Mouse (Mus musculus) CH12.LX (cell line): ENCODE data around the gene Tmem30c. TPM values are rescaled to one million over a fixed set of nuclear protein-coding genes. Genes with fewer than 3 reads are reported as not detected.

Experiments used
- DNase-seq: peaks from one replicate; pipeline ENCODE4 v3.0.0-alpha.2; 2013; ENCODE audit errors: extremely low read depth
- H3K27ac ChIP-seq: 2 replicates; pipeline ENCODE4 v1.5.1; 2012; ENCODE audit warnings: low read depth, mild to moderate bottlenecking, control low read depth, moderate library complexity; ENCODE audit not compliant: insufficient read depth
- H3K27me3 ChIP-seq: replicated peaks from 2 replicates; pipeline ENCODE3; 2012; ENCODE audit warnings: inconsistent platforms
- H3K36me3 ChIP-seq, 2 experiments: replicated peaks in 1 of 2; 2 replicates each; pipeline versions ENCODE3 to v1.6.1; 2012; ENCODE audit warnings: inconsistent platforms in 1 of 2, low read length in 1 of 2, mild to moderate bottlenecking in 1 of 2, mixed read lengths in 1 of 2, moderate library complexity in 1 of 2; ENCODE audit not compliant: control insufficient read depth in 1 of 2, insufficient read depth in 1 of 2
- H3K4me1 ChIP-seq, 2 experiments: 2 replicates each; pipeline ENCODE4 v1.6.1; 2012; ENCODE audit warnings: inconsistent platforms in 1 of 2, moderate library complexity in 1 of 2; ENCODE audit not compliant: insufficient read depth in 2 of 2, control insufficient read depth in 1 of 2
- H3K4me2 ChIP-seq: 2 replicates; pipeline ENCODE4 v1.6.1; 2012; ENCODE audit warnings: low read depth, mild to moderate bottlenecking, control low read depth; ENCODE audit not compliant: poor library complexity, insufficient read depth, severe bottlenecking
- H3K4me3 ChIP-seq, 3 experiments: fragments of 150-350 bp in 1 of 3; sonication (generic) in 1 of 3; replicated peaks in 1 of 3; 2 replicates each; pipeline versions ENCODE3 to v1.5.1; 2011 to 2012; ENCODE audit warnings: low read depth in 2 of 3, low read length in 2 of 3, mild to moderate bottlenecking in 2 of 3, moderate library complexity in 2 of 3, control low read depth in 1 of 3, improper control_type of control experiment in 1 of 3, inconsistent platforms in 1 of 3, mixed read lengths in 1 of 3; ENCODE audit not compliant: poor library complexity in 1 of 3
- H3K79me2 ChIP-seq: replicated peaks from 2 replicates; pipeline ENCODE4 v1.6.1; 2012; ENCODE audit warnings: mild to moderate bottlenecking, moderate library complexity; ENCODE audit not compliant: control insufficient read depth, poor library complexity, insufficient read depth, severe bottlenecking; ENCODE audit errors: extremely low read depth
- H3K9ac ChIP-seq: 2 replicates; pipeline ENCODE4 v1.6.1; 2012; ENCODE audit warnings: low read depth, mild to moderate bottlenecking, control low read depth, moderate library complexity; ENCODE audit not compliant: insufficient read depth
- H3K9me3 ChIP-seq: replicated peaks from 2 replicates; pipeline ENCODE3; 2012; ENCODE audit warnings: low read length, inconsistent platforms, mixed read lengths
- BHLHE40 ChIP-seq: IDR thresholded peaks from 2 replicates; pipeline ENCODE4 v1.6.1; 2011; ENCODE audit warnings: mild to moderate bottlenecking, low read depth, low read length, improper control_type of control experiment
- CHD1 ChIP-seq: IDR thresholded peaks from 2 replicates; pipeline ENCODE4 v1.6.1; 2012; ENCODE audit warnings: low read depth, low read length, improper control_type of control experiment, inconsistent platforms
- CHD2 ChIP-seq: IDR thresholded peaks from 2 replicates; pipeline ENCODE4 v1.6.1; 2011; ENCODE audit warnings: low read length, improper control_type of control experiment
- CTCF ChIP-seq, 2 experiments: IDR thresholded peaks in 1 of 2; conservative IDR thresholded peaks in 1 of 2; 2 replicates each; pipeline ENCODE4 v1.5.1; 2011 to 2012; ENCODE audit warnings: low read depth in 2 of 2, low read length in 2 of 2, improper control_type of control experiment in 1 of 2, inconsistent platforms in 1 of 2, mild to moderate bottlenecking in 1 of 2, moderate library complexity in 1 of 2
- E2F4 ChIP-seq: IDR thresholded peaks from 2 replicates; pipeline ENCODE4 v1.6.1; 2011; ENCODE audit warnings: low read depth, low read length, improper control_type of control experiment; ENCODE audit not compliant: insufficient replicate concordance
- ELF1 ChIP-seq: IDR thresholded peaks from 2 replicates; pipeline ENCODE4 v1.6.1; 2014; ENCODE audit warnings: low read depth, mild to moderate bottlenecking, inconsistent platforms, low read length, improper control_type of control experiment
- EP300 ChIP-seq: IDR thresholded peaks from 2 replicates; pipeline ENCODE4 v1.6.1; 2011; ENCODE audit warnings: low read length, improper control_type of control experiment
- ETS1 ChIP-seq: conservative IDR thresholded peaks from 2 replicates; pipeline ENCODE4 v1.6.1; 2012; ENCODE audit warnings: low read depth, mild to moderate bottlenecking, inconsistent platforms, low read length, improper control_type of control experiment, moderate library complexity
- GABPA ChIP-seq: IDR thresholded peaks from 2 replicates; pipeline ENCODE4 v1.6.1; 2012; ENCODE audit warnings: low read depth, low read length, improper control_type of control experiment, inconsistent platforms; ENCODE audit not compliant: insufficient replicate concordance
- HCFC1 ChIP-seq: IDR thresholded peaks from 2 replicates; pipeline ENCODE4 v1.6.1; 2012; ENCODE audit warnings: low read depth, mild to moderate bottlenecking, inconsistent platforms, low read length, improper control_type of control experiment
- IRF4 ChIP-seq: IDR thresholded peaks from 2 replicates; pipeline ENCODE4 v1.6.1; 2014; ENCODE audit warnings: low read depth, mild to moderate bottlenecking, inconsistent platforms, low read length, improper control_type of control experiment
- JUN ChIP-seq: IDR thresholded peaks from 2 replicates; pipeline ENCODE4 v1.6.1; 2011; ENCODE audit warnings: low read depth, mild to moderate bottlenecking, low read length, improper control_type of control experiment, moderate library complexity; ENCODE audit not compliant: insufficient read depth
- JUND ChIP-seq: conservative IDR thresholded peaks from 2 replicates; pipeline ENCODE4 v1.6.1; 2011; ENCODE audit warnings: low read depth, low read length, improper control_type of control experiment
- KAT2A ChIP-seq: IDR thresholded peaks from 2 replicates; pipeline ENCODE4 v1.6.1; 2012; ENCODE audit warnings: low read length, improper control_type of control experiment, inconsistent platforms; ENCODE audit not compliant: insufficient replicate concordance
- MAFK ChIP-seq: IDR thresholded peaks from 2 replicates; pipeline ENCODE4 v1.6.1; 2011; ENCODE audit warnings: low read length, improper control_type of control experiment; ENCODE audit not compliant: insufficient replicate concordance
- MAX ChIP-seq: IDR thresholded peaks from 2 replicates; pipeline ENCODE4 v1.6.1; 2011; ENCODE audit warnings: low read length, improper control_type of control experiment
- MAZ ChIP-seq: IDR thresholded peaks from 2 replicates; pipeline ENCODE4 v1.6.1; 2012; ENCODE audit warnings: low read depth, mild to moderate bottlenecking, inconsistent platforms, low read length, improper control_type of control experiment, moderate library complexity
- MEF2A ChIP-seq: IDR thresholded peaks from 2 replicates; pipeline ENCODE4 v1.6.1; 2014; ENCODE audit warnings: low read depth, mild to moderate bottlenecking, inconsistent platforms, low read length, improper control_type of control experiment, borderline replicate concordance
- MXI1 ChIP-seq: IDR thresholded peaks from 2 replicates; pipeline ENCODE4 v1.6.1; 2011; ENCODE audit warnings: mild to moderate bottlenecking, low read depth, low read length, improper control_type of control experiment
- MYC ChIP-seq: IDR thresholded peaks from 2 replicates; pipeline ENCODE4 v1.6.1; 2011; ENCODE audit warnings: low read depth, mild to moderate bottlenecking, improper control_type of control experiment, low read length
- NELFE ChIP-seq: IDR thresholded peaks from 2 replicates; pipeline ENCODE4 v1.6.1; 2011; ENCODE audit warnings: low read depth, low read length, improper control_type of control experiment
- NRF1 ChIP-seq: IDR thresholded peaks from 2 replicates; pipeline ENCODE4 v1.6.1; 2014; ENCODE audit warnings: low read depth, mild to moderate bottlenecking, inconsistent platforms, low read length, improper control_type of control experiment, moderate library complexity
- PAX5 ChIP-seq: IDR thresholded peaks from 2 replicates; pipeline ENCODE4 v1.6.1; 2012; ENCODE audit warnings: low read length, inconsistent platforms, mixed read lengths
- POLR2A ChIP-seq: IDR thresholded peaks from 2 replicates; pipeline ENCODE4 v1.6.1; 2011; ENCODE audit warnings: low read depth, mild to moderate bottlenecking, improper control_type of control experiment, low read length
- POLR2AphosphoS2 ChIP-seq: IDR thresholded peaks from 2 replicates; pipeline ENCODE4 v1.6.1; 2011; ENCODE audit warnings: low read depth, low read length, improper control_type of control experiment
- RAD21 ChIP-seq: IDR thresholded peaks from 2 replicates; pipeline ENCODE4 v1.6.1; 2011; ENCODE audit warnings: low read depth, mild to moderate bottlenecking, low read length, improper control_type of control experiment, moderate library complexity
- RCOR1 ChIP-seq: conservative IDR thresholded peaks from 2 replicates; pipeline ENCODE4 v1.6.1; 2012; ENCODE audit warnings: low read depth, mild to moderate bottlenecking, inconsistent platforms, low read length, improper control_type of control experiment
- SIN3A ChIP-seq: IDR thresholded peaks from 2 replicates; pipeline ENCODE4 v1.6.1; 2012; ENCODE audit warnings: low read length, improper control_type of control experiment, inconsistent platforms
- SMC3 ChIP-seq: IDR thresholded peaks from 2 replicates; pipeline ENCODE4 v1.6.1; 2011; ENCODE audit warnings: low read depth, low read length, improper control_type of control experiment
- TBP ChIP-seq: conservative IDR thresholded peaks from 2 replicates; pipeline ENCODE4 v1.6.1; 2011; ENCODE audit warnings: low read depth, low read length, improper control_type of control experiment
- TCF12 ChIP-seq: IDR thresholded peaks from 2 replicates; pipeline ENCODE4 v1.6.1; 2014; ENCODE audit warnings: low read depth, mild to moderate bottlenecking, inconsistent platforms, low read length, improper control_type of control experiment
- UBTF ChIP-seq: IDR thresholded peaks from 2 replicates; pipeline ENCODE4 v1.6.1; 2012; ENCODE audit warnings: low read depth, mild to moderate bottlenecking, inconsistent platforms, low read length, improper control_type of control experiment, moderate library complexity
- USF1 ChIP-seq: IDR thresholded peaks from 2 replicates; pipeline ENCODE4 v1.6.1; 2014; ENCODE audit warnings: low read depth, mild to moderate bottlenecking, inconsistent platforms, low read length, improper control_type of control experiment
- USF2 ChIP-seq: conservative IDR thresholded peaks from 2 replicates; pipeline ENCODE4 v1.6.1; 2011; ENCODE audit warnings: low read depth, low read length, improper control_type of control experiment
- ZC3H11A ChIP-seq: IDR thresholded peaks from 2 replicates; pipeline ENCODE4 v1.6.1; 2012; ENCODE audit warnings: low read depth, mild to moderate bottlenecking, inconsistent platforms, low read length, improper control_type of control experiment
- ZKSCAN1 ChIP-seq: IDR thresholded peaks from 2 replicates; pipeline ENCODE4 v1.6.1; 2012; ENCODE audit warnings: low read depth, inconsistent platforms, low read length, improper control_type of control experiment, borderline replicate concordance
- ZMIZ1 ChIP-seq: IDR thresholded peaks from 2 replicates; pipeline ENCODE4 v1.6.1; 2012; ENCODE audit warnings: low read depth, mild to moderate bottlenecking, inconsistent platforms, low read length, improper control_type of control experiment
- ZNF384 ChIP-seq: IDR thresholded peaks from 2 replicates; pipeline ENCODE4 v1.6.1; 2012; ENCODE audit warnings: low read depth, low read length, improper control_type of control experiment, inconsistent platforms
- dilution Hi-C: fragments of 300-500 bp; cut with MboI; formaldehyde crosslinking; loops from 2 replicates; pipeline ENCODE4 v1.14.3; 2020; ENCODE audit warnings: low sequenced_read_pairs; ENCODE audit not compliant: extremely low pct_unique_long_range_greater_than_20kb, extremely low pct_ligation_motif_present
- in situ Hi-C: fragments of 300-500 bp; cut with MboI; formaldehyde crosslinking; loops from 3 replicates; pipeline ENCODE4 v1.14.3; 2019; ENCODE audit warnings: low sequenced_read_pairs, low pct_ligation_motif_present, low pct_unique_long_range_greater_than_20kb, mixed read lengths
- polyA plus RNA-seq: library from polyadenylated mRNA; unstranded; fragments of >175 nt; gene quantifications from 2 replicates; pipeline ENCODE4 v1.2.1, GENCODE M21; 2012; ENCODE audit warnings: low read depth; ENCODE audit not compliant: insufficient read length
- total RNA-seq, 2 experiments: library from RNA; depleted of rRNA; stranded (reverse); fragments of 300-350 nt in 1 of 2; fragments of >200 nt in 1 of 2; gene quantifications; 2 replicates each; pipeline ENCODE4 v1.2.3; 2012 to 2014

The Tmem30c gene
- total and polyA plus RNA-seq, 3 experiments: 0.07 to 0.16 TPM; not detected in 1

- Histone ChIP-seq H3K27ac (no peak overlapping the region), H3K27me3 (peaks cover 2% of the 10 kb centered on the region), H3K9me3 (no peaks in the 10 kb centered on the region), H3K79me2 (no peaks in the 10 kb centered on the region), H3K4me2 (peak overlapping the region; percentile 60), H3K36me3 (no peaks in the 10 kb centered on the region), H3K9ac (no peak overlapping the region), H3K4me1 (peaks cover 5 to 18% of the 10 kb centered on the region in 2 experiments; a peak in 3 of 4 replicates), H3K4me3 (no peak overlapping the region)
- TF ChIP-seq MAZ (no peak), UBTF (no peak), POLR2A (no peak), CTCF (conservative IDR thresholded peaks at IDR 0.05 in 1 of 2, IDR thresholded peaks at IDR 0.05 in 1 of 2; ENCODE audit: low read depth in 2 of 2, low read length in 2 of 2) (peak; percentile 74 to 98), SMC3 (peak; percentile 99), RCOR1 (no peak), MXI1 (no peak; the same call in 1 of the 2 replicates), PAX5 (no peak), MYC (no peak), RAD21 (peak; percentile 99), ZKSCAN1 (no peak), E2F4 (no peak), JUN (no peak), BHLHE40 (no peak), ZNF384 (0 out of 2 replicates have a peak, but pooled peaks have one; percentile 18), EP300 (no peak), USF2 (no peak), ZMIZ1 (no peak), POLR2AphosphoS2 (no peak), MAX (no peak), MEF2A (no peak), CHD2 (no peak), CHD1 (no peak), SIN3A (no peak), KAT2A (no peak), ETS1 (no peak), TCF12 (0 out of 2 replicates have a peak, but pooled peaks have one; percentile 11), NELFE (no peak), IRF4 (peak; percentile 36; the same call in 1 of the 2 replicates), GABPA (no peak), USF1 (no peak), TBP (no peak), JUND (no peak), HCFC1 (no peak), ELF1 (no peak), MAFK (no peak), ZC3H11A (peak; percentile 93), NRF1 (no peak; the same call in 1 of the 2 replicates)
- peak; percentile 78 for DNase-seq
- in situ Hi-C loops: loop anchor here (10.0 kb wide), 1 partner anchor 301 kb away; no protein-coding TSS in a partner anchor
- dilution Hi-C loops: loop anchor here (25.0 kb wide), 1 partner anchor 368 kb away; the partner anchor contains the start of gene Cmss1
These were observed 48.8 kb downstream of the Tmem30c start for GRCm38 (mm10) chr16:57243858-57244248.
